Mouse (Mus musculus): ENCODE results near the gene Armh4. TPM values are rescaled to one million over a fixed set of nuclear protein-coding genes. Genes with fewer than 3 reads are reported as not detected.
A peak's percentile ranks its signal among the peaks of the same experiment; 100 is the strongest.

The Armh4 gene
- polyA plus RNA-seq, 1 experiment: 13.4 TPM

DNA sequence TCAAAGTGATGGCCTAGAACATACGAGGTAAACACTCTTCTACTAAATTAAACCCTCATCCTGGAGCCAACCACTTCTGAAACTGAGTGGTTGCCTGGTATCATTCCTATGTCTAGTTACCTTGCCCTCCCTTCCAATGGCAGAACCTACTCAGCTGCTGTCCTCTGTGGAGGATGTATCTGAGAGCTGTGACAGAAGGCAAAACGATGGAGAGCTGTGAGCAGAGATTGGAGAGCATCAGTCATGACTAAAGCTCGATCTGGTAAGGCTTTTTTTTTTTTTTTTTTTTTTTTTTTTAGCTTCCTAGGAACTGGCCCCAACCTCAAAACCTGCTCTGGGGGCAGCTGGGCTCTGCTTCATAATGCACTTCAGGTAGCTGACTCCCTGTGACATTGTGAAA is 60.4 kb downstream of the Armh4 start:
- TF ChIP-seq CTCF (IDR thresholded peaks at IDR 0.05; ENCODE audit: borderline replicate concordance, extremely low read depth, insufficient read depth, insufficient read length) (no peak), POLR2A (IDR thresholded peaks at IDR 0.05; ENCODE audit: borderline replicate concordance, extremely low read depth, insufficient read depth, insufficient read length, poor library complexity, severe bottlenecking) (no peak)
- DNase-seq (ENCODE audit: low read depth): no peak

DNA sequence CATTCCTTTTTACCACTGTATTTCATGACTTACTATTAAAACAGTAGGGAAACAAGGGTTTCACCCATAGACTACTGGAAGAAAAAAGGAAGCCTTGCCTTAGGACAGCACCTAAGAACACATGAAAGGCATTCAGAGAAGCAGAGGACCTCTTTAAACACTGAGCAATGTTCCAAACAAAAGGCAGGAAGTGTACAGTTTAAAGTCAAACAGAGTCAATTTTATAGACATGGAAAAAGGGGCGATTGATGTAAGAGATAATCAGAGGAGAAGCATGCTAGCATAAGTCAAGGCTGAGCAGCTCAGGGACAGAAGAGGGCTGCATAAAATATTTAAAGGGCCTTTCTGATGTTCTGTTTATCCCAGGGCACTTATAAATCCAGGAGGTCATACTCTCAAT is 61.9 kb downstream of the Armh4 start:
- no peak for DNase-seq (ENCODE audit: low read depth)
- no peak for TF ChIP-seq POLR2A (IDR thresholded peaks at IDR 0.05; ENCODE audit: borderline replicate concordance, extremely low read depth, insufficient read depth, insufficient read length, poor library complexity, severe bottlenecking)
- TF ChIP-seq CTCF (IDR thresholded peaks at IDR 0.05; ENCODE audit: borderline replicate concordance, extremely low read depth, insufficient read depth, insufficient read length): no peak

DNA sequence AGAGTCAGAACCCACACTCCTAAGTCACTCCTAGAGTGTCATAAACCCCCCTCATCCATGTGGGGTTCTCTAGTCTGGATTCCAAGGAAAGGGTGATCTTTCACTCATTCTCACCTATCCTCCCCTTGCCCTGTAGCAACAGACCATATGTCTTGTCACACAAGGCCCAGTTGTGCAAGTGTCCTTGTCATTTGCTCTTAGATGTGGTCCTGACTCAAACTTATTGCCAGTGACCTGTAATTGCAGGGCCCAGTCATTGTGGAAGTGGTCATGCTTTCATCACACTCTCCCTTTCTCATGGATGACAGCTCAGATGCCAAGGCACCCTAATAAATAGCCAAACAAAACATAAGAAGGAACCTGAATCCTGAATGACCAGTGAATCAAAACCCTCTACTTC is 63.5 kb downstream of the Armh4 start:
- no peak for TF ChIP-seq CTCF (IDR thresholded peaks at IDR 0.05; ENCODE audit: borderline replicate concordance, extremely low read depth, insufficient read depth, insufficient read length)
- TF ChIP-seq POLR2A (IDR thresholded peaks at IDR 0.05; ENCODE audit: borderline replicate concordance, extremely low read depth, insufficient read depth, insufficient read length, poor library complexity, severe bottlenecking): no peak
- no peak for DNase-seq (ENCODE audit: low read depth)

DNA sequence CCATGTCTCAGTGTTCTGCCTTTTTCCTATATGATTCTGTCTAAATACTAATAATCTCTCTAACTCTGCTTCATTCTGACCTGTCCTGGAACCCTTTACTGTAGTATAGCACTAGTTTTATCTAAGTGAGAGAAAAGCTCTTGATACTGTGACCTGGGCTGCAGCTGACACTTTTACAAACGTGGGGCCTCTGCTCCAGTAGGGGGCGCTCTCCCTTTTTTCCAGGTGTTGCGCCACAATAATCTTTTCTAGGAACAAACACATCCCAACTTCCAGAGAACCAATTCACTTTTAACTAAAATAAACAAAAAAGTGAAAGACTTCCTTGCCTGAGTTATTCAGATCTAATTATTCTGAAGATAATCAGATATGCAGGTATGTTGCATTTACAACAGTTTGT is 72.2 kb downstream of the Armh4 start:
- no peak for DNase-seq (ENCODE audit: low read depth)
- TF ChIP-seq CTCF (IDR thresholded peaks at IDR 0.05; ENCODE audit: borderline replicate concordance, extremely low read depth, insufficient read depth, insufficient read length) (peak; percentile 26; the same call in 1 of the 2 replicates), POLR2A (IDR thresholded peaks at IDR 0.05; ENCODE audit: borderline replicate concordance, extremely low read depth, insufficient read depth, insufficient read length, poor library complexity, severe bottlenecking) (no peak)

DNA sequence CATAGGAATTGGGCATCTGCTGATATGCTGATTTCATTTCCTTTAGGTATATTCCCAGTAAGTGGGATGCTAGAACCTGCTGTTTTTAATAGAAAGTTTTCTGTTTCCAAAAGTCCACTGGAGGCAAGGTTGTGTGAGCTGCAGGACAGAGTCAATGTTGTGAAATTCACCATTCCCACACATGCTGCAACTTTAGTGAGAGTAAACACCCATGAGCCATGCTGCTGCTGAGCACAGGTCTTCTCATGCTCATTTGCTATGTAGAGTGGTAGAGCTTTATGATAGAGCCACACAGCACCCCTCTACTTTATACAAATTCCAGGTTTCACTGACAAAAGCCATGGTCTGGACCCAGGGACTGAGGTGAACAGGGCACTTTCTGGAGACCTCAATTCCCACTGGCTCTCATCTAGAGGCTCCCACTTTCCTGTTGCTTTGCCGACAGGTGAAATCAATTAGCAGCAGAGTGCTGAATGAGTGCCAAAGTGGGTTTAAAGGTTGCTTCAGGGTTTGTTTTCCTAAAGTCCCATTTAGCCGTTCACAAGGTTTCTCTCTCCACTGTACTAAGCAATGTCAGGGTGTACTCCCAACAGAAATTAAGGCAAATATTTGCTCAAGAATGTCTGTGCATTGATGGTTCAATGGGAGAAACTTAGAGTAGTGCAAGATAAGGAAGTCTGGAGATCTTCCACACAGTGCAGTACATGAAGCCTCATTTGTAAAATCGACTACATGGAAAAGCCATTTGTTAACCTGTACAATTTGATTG is 79.6 kb downstream of the Armh4 start:
- no peak for DNase-seq (ENCODE audit: low read depth)
- no peak for TF ChIP-seq POLR2A (IDR thresholded peaks at IDR 0.05; ENCODE audit: borderline replicate concordance, extremely low read depth, insufficient read depth, insufficient read length, poor library complexity, severe bottlenecking)
- TF ChIP-seq CTCF (IDR thresholded peaks at IDR 0.05; ENCODE audit: borderline replicate concordance, extremely low read depth, insufficient read depth, insufficient read length): no peak

DNA sequence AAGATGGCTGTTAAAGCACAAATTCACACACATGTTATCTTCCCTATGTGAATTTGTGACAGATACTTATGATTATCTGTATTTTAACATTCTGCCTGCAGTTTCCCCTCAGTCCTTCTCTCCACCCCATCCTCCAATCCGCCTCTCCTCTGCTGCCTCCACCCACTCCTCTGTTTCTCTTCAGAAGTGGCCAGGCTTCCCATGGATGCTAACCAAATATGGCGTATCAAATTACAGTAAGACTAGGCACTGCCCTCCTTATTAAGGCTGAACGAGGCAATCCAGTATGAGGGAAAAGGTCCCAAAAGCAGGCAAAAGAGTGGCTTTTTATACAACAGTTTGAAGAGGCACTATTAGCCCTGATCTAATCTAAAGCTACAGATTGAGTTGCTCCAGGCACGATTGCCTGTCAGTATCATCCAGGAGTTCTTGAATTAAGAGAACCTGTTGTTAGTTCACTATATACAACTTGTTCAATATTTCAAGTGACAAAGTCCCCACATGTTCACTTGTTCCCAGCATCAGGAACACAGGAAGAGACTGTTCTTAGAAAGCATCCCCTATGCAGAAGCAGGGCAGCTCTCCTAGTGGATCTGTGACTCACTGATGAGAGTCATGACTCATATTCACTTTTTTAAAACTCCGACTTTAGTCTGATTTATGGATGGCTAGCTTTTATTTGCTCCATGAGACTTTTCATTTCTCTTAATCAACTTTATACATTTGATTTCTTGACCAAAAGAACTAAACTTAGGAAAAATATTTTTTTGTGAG is 103.5 kb downstream of the Armh4 start:
- TF ChIP-seq CTCF (IDR thresholded peaks at IDR 0.05; ENCODE audit: borderline replicate concordance, extremely low read depth, insufficient read depth, insufficient read length): no peak
- no peak for TF ChIP-seq POLR2A (IDR thresholded peaks at IDR 0.05; ENCODE audit: borderline replicate concordance, extremely low read depth, insufficient read depth, insufficient read length, poor library complexity, severe bottlenecking)
- DNase-seq (ENCODE audit: low read depth): no peak

DNA sequence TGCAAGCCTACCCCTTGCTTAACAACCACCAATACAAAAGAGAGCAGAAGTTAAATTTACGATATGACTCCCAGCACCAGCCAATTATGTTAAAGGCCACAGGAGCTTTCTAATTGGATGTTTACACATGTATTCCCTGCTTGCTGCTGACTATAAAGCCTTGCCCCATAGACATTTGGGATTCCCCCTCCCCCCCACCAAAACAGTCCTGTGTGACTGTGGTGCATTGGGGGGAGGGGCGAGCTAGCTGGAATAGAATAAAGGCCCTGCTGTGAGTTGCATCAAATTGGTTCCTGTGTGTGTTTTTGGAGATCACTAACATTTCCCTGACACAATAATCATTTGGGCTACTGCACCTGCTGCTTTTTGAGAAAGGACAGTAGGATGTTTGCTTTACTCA is 106.6 kb downstream of the Armh4 start:
- peak; percentile 21 for DNase-seq (ENCODE audit: low read depth)
- TF ChIP-seq CTCF (IDR thresholded peaks at IDR 0.05; ENCODE audit: borderline replicate concordance, extremely low read depth, insufficient read depth, insufficient read length) (no peak), POLR2A (IDR thresholded peaks at IDR 0.05; ENCODE audit: borderline replicate concordance, extremely low read depth, insufficient read depth, insufficient read length, poor library complexity, severe bottlenecking) (no peak)

DNA sequence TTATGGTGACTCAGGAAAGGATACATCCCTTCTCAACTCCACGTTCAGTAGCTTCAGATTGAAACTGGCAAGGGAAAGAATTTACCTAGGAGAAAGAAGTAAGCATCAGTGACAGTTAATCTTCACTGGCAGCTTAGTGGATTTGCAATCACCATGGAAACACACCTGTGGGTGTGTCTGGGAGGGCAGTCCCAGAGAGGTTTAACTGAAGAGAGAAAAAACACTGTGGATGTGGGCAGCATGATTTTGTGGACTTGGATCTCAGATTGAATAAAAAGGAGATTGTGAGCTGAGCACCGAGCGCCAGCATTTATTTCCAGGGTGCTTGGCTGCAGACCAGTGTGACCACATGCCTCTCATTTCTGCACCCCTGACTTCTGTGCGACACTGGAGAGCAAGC is 122.7 kb downstream of the Armh4 start:
- DNase-seq (ENCODE audit: low read depth): no peak
- TF ChIP-seq CTCF (IDR thresholded peaks at IDR 0.05; ENCODE audit: borderline replicate concordance, extremely low read depth, insufficient read depth, insufficient read length) (no peak), POLR2A (IDR thresholded peaks at IDR 0.05; ENCODE audit: borderline replicate concordance, extremely low read depth, insufficient read depth, insufficient read length, poor library complexity, severe bottlenecking) (no peak)

DNA sequence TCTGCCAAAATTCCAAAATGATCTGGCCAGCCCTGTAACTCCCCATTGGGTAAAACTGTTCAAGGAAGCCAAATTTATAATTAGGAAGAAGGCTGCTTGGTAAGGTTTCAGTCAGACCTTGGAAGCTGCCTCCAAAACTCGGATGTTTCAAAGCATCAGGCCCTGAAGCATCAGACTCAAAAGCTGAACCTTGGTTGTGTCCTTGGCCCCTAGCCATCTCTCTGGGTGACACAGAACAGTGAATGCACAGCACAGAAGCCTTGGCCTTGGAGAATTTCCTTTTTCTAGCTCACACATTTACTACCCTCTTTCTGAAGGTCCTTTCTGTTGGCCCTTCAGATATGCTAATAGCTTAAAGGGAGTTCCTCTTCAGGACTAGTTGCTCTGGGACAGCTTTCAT is 134.0 kb downstream of the Armh4 start:
- DNase-seq (ENCODE audit: low read depth): peak; percentile 20
- TF ChIP-seq CTCF (IDR thresholded peaks at IDR 0.05; ENCODE audit: borderline replicate concordance, extremely low read depth, insufficient read depth, insufficient read length): no peak
- no peak for TF ChIP-seq POLR2A (IDR thresholded peaks at IDR 0.05; ENCODE audit: borderline replicate concordance, extremely low read depth, insufficient read depth, insufficient read length, poor library complexity, severe bottlenecking)

DNA sequence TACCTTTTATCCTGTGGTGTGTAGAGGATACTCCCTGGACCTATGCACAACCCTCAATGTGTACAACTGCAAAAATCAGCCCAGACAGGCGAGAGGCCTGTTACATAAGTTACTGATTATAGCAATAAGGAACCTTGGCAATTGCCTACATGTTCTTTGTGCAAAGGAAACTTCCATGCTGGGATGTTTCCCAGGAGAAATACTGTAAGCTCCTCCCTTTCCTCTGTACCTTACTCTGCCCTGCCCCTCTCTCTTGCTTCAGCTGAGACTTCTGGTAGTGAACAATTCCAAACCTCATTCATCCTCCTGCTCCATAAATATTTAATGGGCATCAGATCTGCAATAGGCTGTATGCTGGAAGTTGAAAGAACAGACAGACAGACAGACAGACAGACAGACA is 145.8 kb downstream of the Armh4 start:
- TF ChIP-seq POLR2A (IDR thresholded peaks at IDR 0.05; ENCODE audit: borderline replicate concordance, extremely low read depth, insufficient read depth, insufficient read length, poor library complexity, severe bottlenecking) (no peak), CTCF (IDR thresholded peaks at IDR 0.05; ENCODE audit: borderline replicate concordance, extremely low read depth, insufficient read depth, insufficient read length) (no peak)
- no peak for DNase-seq (ENCODE audit: low read depth)

DNA sequence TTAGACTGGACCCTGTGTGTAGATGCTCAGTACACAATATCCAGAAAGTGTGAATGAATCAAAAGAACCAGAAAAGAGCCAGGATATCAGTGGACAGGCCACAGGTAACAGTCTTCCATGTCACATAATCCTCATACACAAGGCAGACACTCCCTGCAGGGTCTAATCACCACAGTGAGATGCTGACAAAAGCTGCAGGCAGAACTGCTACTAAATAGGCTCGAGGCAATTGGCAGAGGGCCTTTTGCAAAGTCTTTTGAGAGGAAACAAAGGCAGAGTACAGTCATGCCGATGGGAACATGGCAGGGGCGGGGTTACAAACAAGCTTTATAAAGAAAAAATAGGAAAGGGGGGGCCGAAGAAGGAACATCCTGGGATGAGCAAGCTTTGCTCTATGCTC is 157.1 kb downstream of the Armh4 start:
- DNase-seq (ENCODE audit: low read depth): peak; percentile 85
- TF ChIP-seq POLR2A (IDR thresholded peaks at IDR 0.05; ENCODE audit: borderline replicate concordance, extremely low read depth, insufficient read depth, insufficient read length, poor library complexity, severe bottlenecking) (no peak), CTCF (IDR thresholded peaks at IDR 0.05; ENCODE audit: borderline replicate concordance, extremely low read depth, insufficient read depth, insufficient read length) (no peak)

Other genes starting within 250 kb of the Armh4 start
- gene Olfr722, start 118.6 kb upstream of the Armh4 start, polyA plus RNA-seq (2012; rRNA removed): not detected in 2 replicates
- not detected in 2 replicates for gene Olfr723, start 148.4 kb upstream of the Armh4 start, polyA plus RNA-seq (2012; rRNA removed)
- gene Olfr724, start 179.9 kb upstream of the Armh4 start, polyA plus RNA-seq (2012; rRNA removed): not detected in 2 replicates